Mouse (Mus musculus) MEL (cell line): Measurements from ENCODE around the gene Klhl12. TPM values are rescaled to one million over a fixed set of nuclear protein-coding genes. Genes with fewer than 3 reads are reported as not detected.
A peak's percentile ranks its signal among the peaks of the same experiment; 100 is the strongest.

ENCODE experiments used
- DNase-seq: peaks from one replicate; pipeline ENCODE4 v3.0.0; 2011; ENCODE audit warnings: low read depth, low spot score
- H3K27ac ChIP-seq: 2 replicates; pipeline ENCODE4 v1.5.1; 2012; ENCODE audit warnings: low read depth, mild to moderate bottlenecking, control low read depth, low read length, moderate library complexity; ENCODE audit not compliant: control insufficient read depth
- H3K27me3 ChIP-seq, 2 experiments: fragments of 150-350 bp in 1 of 2; sonication (generic) in 1 of 2; 2 replicates each; pipeline ENCODE4 v1.6.1; 2012; ENCODE audit warnings: low read length in 2 of 2, mild to moderate bottlenecking in 2 of 2, improper control_type of control experiment in 1 of 2, moderate library complexity in 1 of 2; ENCODE audit not compliant: insufficient read depth in 2 of 2, control insufficient read depth in 1 of 2
- H3K36me3 ChIP-seq, 2 experiments: 2 replicates each; pipeline ENCODE4 v1.6.1; 2012 to 2014; ENCODE audit warnings: low read length in 2 of 2, improper control_type of control experiment in 1 of 2, inconsistent platforms in 1 of 2, mild to moderate bottlenecking in 1 of 2; ENCODE audit not compliant: insufficient read depth in 2 of 2, control insufficient read depth in 1 of 2
- H3K4me1 ChIP-seq, 2 experiments: fragments of 150-350 bp in 1 of 2; sonication (generic) in 1 of 2; 2 replicates each; pipeline ENCODE4 v1.6.1; 2012; ENCODE audit warnings: low read length in 2 of 2, improper control_type of control experiment in 1 of 2, mild to moderate bottlenecking in 1 of 2; ENCODE audit not compliant: insufficient read depth in 2 of 2, control insufficient read depth in 1 of 2
- H3K4me3 ChIP-seq, 2 experiments: fragments of 150-350 bp in 1 of 2; sonication (generic) in 1 of 2; 2 replicates each; pipeline ENCODE4 v1.5.1; 2012; ENCODE audit warnings: low read depth in 2 of 2, low read length in 2 of 2, mild to moderate bottlenecking in 2 of 2, moderate library complexity in 2 of 2, control low read depth in 1 of 2, improper control_type of control experiment in 1 of 2; ENCODE audit not compliant: control insufficient read depth in 1 of 2, insufficient read depth in 1 of 2
- H3K79me2 ChIP-seq: 2 replicates; pipeline ENCODE4 v1.6.1; 2012; ENCODE audit warnings: mild to moderate bottlenecking, low read length, moderate library complexity; ENCODE audit not compliant: control insufficient read depth, poor library complexity, insufficient read depth
- H3K9ac ChIP-seq: 2 replicates; pipeline ENCODE4 v1.6.1; 2012; ENCODE audit warnings: low read depth, mild to moderate bottlenecking, control low read depth, low read length, moderate library complexity; ENCODE audit not compliant: control insufficient read depth, poor library complexity, severe bottlenecking
- H3K9me3 ChIP-seq: fragments of 150-350 bp; sonication (generic); replicated peaks from 2 replicates; pipeline ENCODE4 v1.6.1; 2012; ENCODE audit warnings: mild to moderate bottlenecking, low read length, improper control_type of control experiment, moderate library complexity; ENCODE audit not compliant: insufficient read depth
- BHLHE40 ChIP-seq: IDR thresholded peaks from 2 replicates; pipeline ENCODE4 v1.6.1; 2012; ENCODE audit warnings: low read depth, mild to moderate bottlenecking, inconsistent platforms, low read length, improper control_type of control experiment, borderline replicate concordance
- CTCF ChIP-seq, 3 experiments: IDR thresholded peaks in 2 of 3; conservative IDR thresholded peaks in 1 of 3; 2 replicates each; pipeline ENCODE4 v1.5.1; 2011 to 2012; ENCODE audit warnings: low read length in 3 of 3, low read depth in 2 of 3, mild to moderate bottlenecking in 2 of 3, improper control_type of control experiment in 1 of 3, inconsistent platforms in 1 of 3, mixed read lengths in 1 of 3, moderate library complexity in 1 of 3; ENCODE audit not compliant: control insufficient read depth in 1 of 3, insufficient read depth in 1 of 3, poor library complexity in 1 of 3, severe bottlenecking in 1 of 3
- E2F4 ChIP-seq: IDR thresholded peaks from 2 replicates; pipeline ENCODE4 v1.6.1; 2011; ENCODE audit warnings: low read depth, low read length, improper control_type of control experiment, borderline replicate concordance
- EP300 ChIP-seq, 2 experiments: IDR thresholded peaks; 2 replicates each; pipeline ENCODE4 v1.6.1; 2011; ENCODE audit warnings: improper control_type of control experiment in 2 of 2, low read length in 2 of 2, low read depth in 1 of 2, mild to moderate bottlenecking in 1 of 2
- ETS1 ChIP-seq: IDR thresholded peaks from 2 replicates; pipeline ENCODE4 v1.6.1; 2012; ENCODE audit warnings: low read depth, mild to moderate bottlenecking, inconsistent platforms, low read length, improper control_type of control experiment, moderate library complexity
- GATA1 ChIP-seq: IDR thresholded peaks from 2 replicates; pipeline ENCODE4 v1.6.1; 2011; ENCODE audit warnings: low read depth, low read length, improper control_type of control experiment
- JUND ChIP-seq: IDR thresholded peaks from 2 replicates; pipeline ENCODE4 v1.6.1; 2011; ENCODE audit warnings: low read depth, mild to moderate bottlenecking, improper control_type of control experiment, low read length
- KAT2A ChIP-seq: conservative IDR thresholded peaks from 2 replicates; pipeline ENCODE4 v1.6.1; 2012; ENCODE audit warnings: low read depth, low read length, improper control_type of control experiment, inconsistent platforms
- MAFK ChIP-seq: IDR thresholded peaks from 2 replicates; pipeline ENCODE4 v1.6.1; 2011; ENCODE audit warnings: low read depth, mild to moderate bottlenecking, low read length, improper control_type of control experiment, borderline replicate concordance
- MAZ ChIP-seq: IDR thresholded peaks from 2 replicates; pipeline ENCODE4 v1.6.1; 2012; ENCODE audit warnings: low read depth, mild to moderate bottlenecking, inconsistent platforms, low read length, improper control_type of control experiment
- MEF2A ChIP-seq: IDR thresholded peaks from 2 replicates; pipeline ENCODE4 v1.6.1; 2014; ENCODE audit warnings: low read depth, mild to moderate bottlenecking, inconsistent platforms, low read length, improper control_type of control experiment; ENCODE audit not compliant: poor library complexity, insufficient replicate concordance, severe bottlenecking; ENCODE audit errors: extremely low read depth
- MXI1 ChIP-seq: IDR thresholded peaks from 2 replicates; pipeline ENCODE4 v1.6.1; 2011; ENCODE audit warnings: mild to moderate bottlenecking, low read depth, low read length, improper control_type of control experiment
- POLR2A ChIP-seq, 2 experiments: IDR thresholded peaks; 2 replicates each; pipeline ENCODE4 v1.6.1; 2011 to 2012; ENCODE audit warnings: low read length in 2 of 2, mild to moderate bottlenecking in 2 of 2, control low read depth in 1 of 2, improper control_type of control experiment in 1 of 2, low read depth in 1 of 2, moderate library complexity in 1 of 2; ENCODE audit not compliant: control insufficient read depth in 1 of 2, insufficient read depth in 1 of 2, poor library complexity in 1 of 2
- RAD21 ChIP-seq: IDR thresholded peaks from 2 replicates; pipeline ENCODE4 v1.6.1; 2011; ENCODE audit warnings: mild to moderate bottlenecking, low read depth, low read length, improper control_type of control experiment
- RCOR1 ChIP-seq: IDR thresholded peaks from 2 replicates; pipeline ENCODE4 v1.6.1; 2012; ENCODE audit warnings: low read depth, mild to moderate bottlenecking, inconsistent platforms, low read length, improper control_type of control experiment
- SIN3A ChIP-seq: IDR thresholded peaks from 2 replicates; pipeline ENCODE4 v1.6.1; 2012; ENCODE audit warnings: low read length, improper control_type of control experiment, inconsistent platforms
- SMC3 ChIP-seq: IDR thresholded peaks from 2 replicates; pipeline ENCODE4 v1.6.1; 2011; ENCODE audit warnings: low read depth, low read length, improper control_type of control experiment
- TAL1 ChIP-seq: IDR thresholded peaks from 2 replicates; pipeline ENCODE4 v1.6.1; 2012; ENCODE audit warnings: mild to moderate bottlenecking, inconsistent platforms, low read length, moderate library complexity, mixed read lengths
- TCF12 ChIP-seq: IDR thresholded peaks from 2 replicates; pipeline ENCODE4 v1.6.1; 2014; ENCODE audit warnings: low read depth, mild to moderate bottlenecking, inconsistent platforms, low read length, improper control_type of control experiment, moderate library complexity
- UBTF ChIP-seq: IDR thresholded peaks from 2 replicates; pipeline ENCODE4 v1.6.1; 2012; ENCODE audit warnings: low read depth, mild to moderate bottlenecking, inconsistent platforms, low read length, improper control_type of control experiment, moderate library complexity, borderline replicate concordance; ENCODE audit not compliant: insufficient read depth
- USF2 ChIP-seq, 2 experiments: IDR thresholded peaks; 2 replicates each; pipeline ENCODE4 v1.6.1; 2011 to 2012; ENCODE audit warnings: improper control_type of control experiment in 2 of 2, low read length in 2 of 2, borderline replicate concordance in 1 of 2, inconsistent platforms in 1 of 2, low read depth in 1 of 2, mild to moderate bottlenecking in 1 of 2; ENCODE audit not compliant: insufficient read depth in 1 of 2
- ZMIZ1 ChIP-seq: IDR thresholded peaks from 2 replicates; pipeline ENCODE4 v1.6.1; 2012; ENCODE audit warnings: low read depth, mild to moderate bottlenecking, inconsistent platforms, low read length, improper control_type of control experiment, moderate library complexity
- ZNF384 ChIP-seq: IDR thresholded peaks from 2 replicates; pipeline ENCODE4 v1.6.1; 2012; ENCODE audit warnings: low read depth, mild to moderate bottlenecking, inconsistent platforms, low read length, improper control_type of control experiment
- polyA plus RNA-seq, 2 experiments: library from polyadenylated mRNA; stranded (reverse) in 1 of 2; unstranded in 1 of 2; fragments of >175 nt in 1 of 2; fragments of >200 nt in 1 of 2; gene quantifications; 2 replicates each; pipeline versions ENCODE4 v1.2.1 to v1.2.4; 2012; ENCODE audit warnings: low replicate concordance in 2 of 2, low read depth in 1 of 2; ENCODE audit not compliant: insufficient read length in 2 of 2, insufficient read depth in 1 of 2, missing spikeins in 1 of 2
- total RNA-seq: library from RNA; depleted of rRNA; stranded (reverse); fragments of 300-350 nt; gene quantifications from 2 replicates; pipeline ENCODE4 v1.2.3, GENCODE M21; 2012

The Klhl12 gene
- total and polyA plus RNA-seq, 3 experiments = 20.8 to 26.4 TPM; not detected in 1

GRCm38 (mm10) chr1:134460294-134461284, 5.3 kb downstream of the Klhl12 start (continued):
- no peak for TF ChIP-seq POLR2A (IDR thresholded peaks at IDR 0.05; ENCODE audit: control insufficient read depth in 1 of 2, insufficient read depth in 1 of 2, low read depth in 1 of 2, low read length in 2 of 2, poor library complexity in 1 of 2)
- no peak for TF ChIP-seq USF2 (IDR thresholded peaks at IDR 0.05; ENCODE audit: borderline replicate concordance in 1 of 2, insufficient read depth in 1 of 2, low read depth in 1 of 2, low read length in 2 of 2)
- peak; percentile 71; the same call in 1 of the 2 replicates for TF ChIP-seq MXI1
- peak; percentile 93 for TF ChIP-seq TAL1
- TF ChIP-seq MEF2A = peak; percentile 85
- TF ChIP-seq ZMIZ1 = no peak

DNA sequence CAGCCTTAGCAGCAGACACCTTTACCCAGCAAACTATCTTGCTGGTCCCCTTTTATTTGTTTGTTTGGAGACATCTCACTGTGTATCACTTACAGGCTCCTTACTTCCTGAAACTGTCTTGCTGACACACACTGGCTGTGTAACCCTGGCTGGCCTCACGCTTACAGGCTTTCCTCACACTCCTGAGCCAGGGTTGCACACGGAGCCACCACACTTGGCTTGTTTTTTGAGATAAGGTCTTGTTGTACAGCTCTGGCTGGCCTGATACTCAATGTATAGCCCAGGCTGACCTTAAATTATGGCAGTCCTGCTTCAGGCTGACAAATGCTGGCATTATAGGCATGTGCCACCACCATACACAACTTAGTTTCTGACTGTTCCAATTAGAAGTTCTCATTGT, 29.3 kb downstream of the Klhl12 start:
- H3K9ac ChIP-seq = no peak overlapping the region
- no peak for TF ChIP-seq ZNF384
- no peak for TF ChIP-seq MAZ
- TF ChIP-seq EP300 (IDR thresholded peaks at IDR 0.05; ENCODE audit: low read depth in 1 of 2, low read length in 2 of 2) = no peak
- no peak overlapping the region for H3K27ac ChIP-seq
- H3K4me3 ChIP-seq = no peak overlapping the region
- no peaks in the 10 kb centered on the region for H3K79me2 ChIP-seq
- H3K4me1 ChIP-seq = no peaks in the 10 kb centered on the region; a peak in 1 of 4 replicates
- no peak for DNase-seq
- H3K9me3 ChIP-seq = no peaks in the 10 kb centered on the region; the same call in 1 of the 2 replicates
- peaks cover 0 to 33% of the 10 kb centered on the region in 2 experiments; a peak in 2 of 4 replicates for H3K36me3 ChIP-seq
- no peaks in the 10 kb centered on the region for H3K27me3 ChIP-seq

DNA sequence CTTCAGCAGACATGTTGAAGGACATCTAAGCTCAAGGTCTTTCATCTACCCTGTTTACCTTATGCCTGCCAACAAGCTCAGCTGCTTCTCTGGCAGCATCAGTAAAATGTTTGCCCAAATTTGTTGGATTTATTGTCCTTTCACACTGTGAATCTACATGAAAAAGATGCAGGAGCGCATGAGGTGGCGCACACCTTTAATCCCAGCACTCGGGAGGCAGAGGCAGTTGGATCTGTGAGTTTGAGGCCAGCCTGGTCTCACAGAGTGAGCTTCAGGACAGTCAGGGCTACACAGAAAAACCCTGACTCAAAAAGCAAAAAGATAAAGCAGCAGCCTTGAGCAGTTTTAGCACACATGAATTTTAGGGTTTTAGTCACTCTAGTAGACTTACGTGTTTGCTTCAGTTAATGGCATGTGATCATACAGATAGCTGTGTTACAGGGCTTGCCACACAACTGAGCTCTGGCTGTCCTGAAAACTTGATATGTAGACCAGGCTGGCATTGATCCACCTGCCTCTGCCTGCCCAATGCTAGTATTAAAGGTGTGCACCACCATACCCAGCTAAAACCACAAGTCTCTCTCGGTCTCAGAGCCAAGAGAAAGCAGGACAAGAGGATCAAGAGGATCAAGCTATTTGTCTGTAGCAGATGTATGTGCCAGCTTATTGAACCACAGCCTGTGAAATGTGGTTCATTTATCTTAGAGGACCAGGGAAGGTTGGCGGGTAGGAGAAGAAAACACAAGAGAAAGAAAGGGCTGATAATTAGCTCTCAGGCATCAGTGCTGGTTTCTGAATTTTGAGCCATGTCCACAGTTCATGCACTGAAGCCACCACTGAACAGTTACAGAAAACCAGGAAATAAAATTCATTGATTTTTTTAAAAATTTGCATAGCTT, 35.8 kb downstream of the Klhl12 start:
- Histone ChIP-seq H3K27me3 (no peaks in the 10 kb centered on the region), H3K27ac (peak overlapping the region; percentile 74), H3K36me3 (peaks cover 20% of the 10 kb centered on the region in 2 experiments), H3K4me1 (peaks cover 15 to 19% of the 10 kb centered on the region in 2 experiments), H3K4me3 (peak overlapping the region in 1 of 2 experiments; percentile 16; a peak in 1 of 4 replicates), H3K9ac (no peak overlapping the region), H3K79me2 (peaks cover 15% of the 10 kb centered on the region), H3K9me3 (no peaks in the 10 kb centered on the region)
- DNase-seq = peak; percentile 75
- peak; percentile 37; the same call in 1 of the 2 replicates for TF ChIP-seq MAFK
- 0 out of 2 replicates have a peak, but pooled peaks have one; percentile 15 for TF ChIP-seq KAT2A
- TF ChIP-seq RCOR1 = peak; percentile 83
- TF ChIP-seq MXI1 = peak; percentile 25; the same call in 1 of the 2 replicates
- peak; percentile 80 to 91 for TF ChIP-seq EP300 (IDR thresholded peaks at IDR 0.05; ENCODE audit: low read depth in 1 of 2, low read length in 2 of 2)
- no peak for TF ChIP-seq RAD21
- 0 out of 2 replicates have a peak, but pooled peaks have one; percentile 2 for TF ChIP-seq SMC3
- TF ChIP-seq ETS1 = peak; percentile 80
- no peak for TF ChIP-seq UBTF
- TF ChIP-seq CTCF (IDR thresholded peaks at IDR 0.05 in 2 of 3, conservative IDR thresholded peaks at IDR 0.05 in 1 of 3; ENCODE audit: control insufficient read depth in 1 of 3, insufficient read depth in 1 of 3, low read depth in 2 of 3, low read length in 3 of 3, poor library complexity in 1 of 3, severe bottlenecking in 1 of 3) = no peak
- TF ChIP-seq SIN3A = no peak; the same call in 1 of the 2 replicates
- TF ChIP-seq GATA1 = peak; percentile 71
- TF ChIP-seq JUND = no peak
- peak; percentile 93 for TF ChIP-seq TCF12
- no peak for TF ChIP-seq E2F4
- no peak; the same call in 1 of the 2 replicates for TF ChIP-seq ZMIZ1
- no peak for TF ChIP-seq BHLHE40
